Mouse (Mus musculus) megakaryocyte, embryonic 14.5 days (primary cell): ENCODE results near the gene Asxl1.

ENCODE experiments used
- FLI1 ChIP-seq: IDR thresholded peaks from 2 replicates; pipeline ENCODE4 v1.6.1; 2012; ENCODE audit warnings: low read length, inconsistent platforms, mixed read lengths
- GATA1 ChIP-seq: IDR thresholded peaks from 3 replicates; pipeline ENCODE4 v1.6.1; 2012; ENCODE audit warnings: mixed read lengths, low read length, inconsistent platforms, borderline replicate concordance

DNA sequence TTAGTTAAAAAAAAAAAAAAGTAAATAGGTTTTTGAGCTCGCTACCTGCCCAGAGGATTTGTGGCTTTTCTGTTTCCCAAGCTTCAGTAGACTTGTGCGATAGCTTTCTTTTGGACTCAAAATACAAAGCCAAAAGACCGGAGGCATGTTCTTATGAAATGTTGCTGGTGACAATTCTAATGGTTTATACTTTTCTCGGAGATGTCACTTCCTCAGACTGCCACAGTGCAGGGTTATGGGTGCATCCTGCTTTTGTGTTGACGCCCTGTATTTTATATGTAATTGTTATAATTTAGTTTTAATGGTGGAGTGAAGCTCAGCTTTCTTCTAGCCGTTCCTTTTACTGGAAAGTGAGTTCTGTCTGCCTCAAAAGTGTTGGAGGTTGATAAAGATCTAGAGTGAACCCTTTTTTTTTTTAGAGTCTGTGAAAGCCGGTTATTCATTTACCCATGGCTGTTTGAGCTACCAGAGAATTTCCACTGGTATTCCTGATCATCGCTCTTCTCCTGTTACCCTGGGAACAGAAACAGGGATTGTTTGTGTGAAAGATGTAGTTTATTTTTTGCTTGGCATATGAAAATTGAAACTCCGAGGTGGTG is 1.7 kb downstream of the Asxl1 start:
- TF ChIP-seq GATA1 (no peak), FLI1 (no peak)
